Mouse (Mus musculus) small intestine, adult 2 months (tissue): ENCODE measurements at regions not wholly inside any gene's neighbourhood (a gene's known extent, or its start where the extent isn't known, plus 50 kb on each side); places are given as distances from the start of the nearest gene placed in this dataset.

Source experiments
- H3K27ac ChIP-seq: fragments of 200-500 bp; 2 replicates; pipeline ENCODE4 v1.5.1; 2012; ENCODE audit warnings: low read depth, low read length, control low read depth, inconsistent platforms; ENCODE audit not compliant: insufficient read depth
- H3K27me3 ChIP-seq: fragments of 200-500 bp; 2 replicates; pipeline ENCODE4 v1.6.1; 2012; ENCODE audit warnings: mild to moderate bottlenecking, moderate library complexity, low read length, inconsistent platforms; ENCODE audit not compliant: control insufficient read depth, insufficient read depth
- H3K36me3 ChIP-seq: fragments of 200-500 bp; 2 replicates; pipeline ENCODE4 v1.6.1; 2012; ENCODE audit warnings: mild to moderate bottlenecking, low read length, control low read depth, inconsistent platforms; ENCODE audit not compliant: control insufficient read depth, insufficient read depth
- H3K4me1 ChIP-seq: fragments of 200-500 bp; 2 replicates; pipeline ENCODE4 v1.6.1; 2012; ENCODE audit warnings: low read length, inconsistent platforms, mixed read lengths; ENCODE audit not compliant: control insufficient read depth, insufficient read depth, insufficient read length
- H3K4me3 ChIP-seq: fragments of 200-500 bp; 2 replicates; pipeline ENCODE4 v1.5.1; 2012; ENCODE audit warnings: low read depth, mild to moderate bottlenecking, control low read depth, inconsistent platforms, low read length, moderate library complexity
- CTCF ChIP-seq: fragments of 200-500 bp; IDR thresholded peaks from 2 replicates; pipeline ENCODE4 v1.5.1; 2012; ENCODE audit warnings: low read depth, mild to moderate bottlenecking, control low read depth, inconsistent platforms, low read length, moderate library complexity, mixed read lengths; ENCODE audit not compliant: insufficient replicate concordance, insufficient read length; ENCODE audit errors: extremely low read depth
- POLR2A ChIP-seq: fragments of 200-500 bp; IDR thresholded peaks from 2 replicates; pipeline ENCODE4 v1.6.1; 2012; ENCODE audit warnings: low read depth, mild to moderate bottlenecking, control low read depth, inconsistent platforms, low read length, moderate library complexity
- WGBS: fragments of 180-500 bp; shearing (Covaris S2); methylation state at CpG from one replicate; pipeline ENCODE4 v1.1.7; 2018; 5-methylcytosine and 5-hydroxymethylcytosine counted together

DNA sequence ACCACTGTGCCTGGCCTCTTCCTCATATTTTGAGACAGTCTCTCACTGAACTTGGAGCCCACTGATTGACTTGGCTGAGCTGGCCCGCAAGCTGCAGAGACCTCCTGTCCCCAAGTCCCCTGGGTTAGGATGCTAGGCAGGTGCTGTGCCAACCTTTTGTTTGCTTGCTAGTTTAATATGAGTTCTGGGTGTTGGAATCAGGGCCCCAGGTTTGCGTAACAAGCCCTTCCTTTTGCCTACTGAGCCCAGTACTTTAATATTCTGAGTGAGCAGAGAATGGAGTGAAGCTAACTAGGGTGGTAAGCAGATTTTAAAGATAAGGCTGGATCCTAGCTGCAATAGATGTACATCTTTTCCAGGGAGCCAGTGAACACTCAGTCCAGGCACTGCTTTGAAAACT is 117.2 kb upstream of the Spred1 start:
- H3K27ac ChIP-seq: no peak overlapping the region
- H3K36me3 ChIP-seq: no peaks in the 10 kb centered on the region
- H3K4me3 ChIP-seq: no peak overlapping the region
- no peaks in the 10 kb centered on the region for H3K4me1 ChIP-seq
- no peak for TF ChIP-seq POLR2A
- TF ChIP-seq CTCF: no peak
- H3K27me3 ChIP-seq: no peaks in the 10 kb centered on the region
- WGBS: 95% methylated on average over 2 of the region's 2 CpGs

DNA sequence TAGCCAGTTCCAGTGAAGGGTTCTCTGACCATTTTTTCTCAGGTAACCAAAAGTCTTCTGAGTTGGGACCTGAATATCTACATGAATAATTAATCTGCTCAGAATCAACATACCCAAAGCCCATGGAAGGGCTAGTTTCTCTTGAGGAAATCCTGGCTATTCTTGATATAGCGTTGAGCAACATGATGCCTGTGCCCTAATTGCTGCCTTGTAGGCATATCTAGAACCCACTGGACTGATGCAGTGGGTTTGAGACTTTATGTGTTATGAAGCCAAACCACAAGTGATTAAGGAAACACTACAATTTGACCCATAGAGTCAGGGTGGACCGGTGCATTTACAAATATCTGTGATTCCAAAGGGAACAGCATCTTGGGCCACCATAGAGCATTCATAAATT is 114.3 kb upstream of the Spred1 start:
- WGBS: 91% methylated on average over 2 of the region's 2 CpGs
- Histone ChIP-seq H3K4me3 (no peak overlapping the region), H3K27ac (no peak overlapping the region)

DNA sequence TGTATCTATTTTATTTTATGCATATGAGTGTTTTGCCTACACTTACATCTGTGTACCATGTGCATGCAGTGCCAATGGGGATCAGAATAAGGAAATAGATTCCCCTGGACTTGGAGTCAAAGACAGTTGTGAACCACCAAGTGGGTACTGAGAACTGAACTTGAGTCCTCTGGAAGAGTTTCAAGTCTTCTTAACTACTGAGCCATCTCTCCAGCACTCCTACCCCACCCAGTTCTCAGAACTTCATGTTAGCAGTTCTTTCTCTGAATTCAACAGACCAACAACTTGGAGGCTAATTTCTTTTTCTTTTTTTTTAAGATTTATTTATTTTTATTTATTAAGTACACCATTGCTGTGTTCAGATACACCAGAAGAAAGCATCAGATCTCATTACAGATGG is 112.3 kb upstream of the Spred1 start:
- no peak for TF ChIP-seq CTCF
- TF ChIP-seq POLR2A: no peak
- Histone ChIP-seq H3K27ac (no peak overlapping the region), H3K4me1 (no peaks in the 10 kb centered on the region)

More for the DNA sequence above, 114.3 kb upstream of the Spred1 start:
- Histone ChIP-seq H3K4me1 (no peaks in the 10 kb centered on the region), H3K36me3 (no peaks in the 10 kb centered on the region), H3K27me3 (no peaks in the 10 kb centered on the region)
- no peak for TF ChIP-seq CTCF
- TF ChIP-seq POLR2A: no peak

DNA sequence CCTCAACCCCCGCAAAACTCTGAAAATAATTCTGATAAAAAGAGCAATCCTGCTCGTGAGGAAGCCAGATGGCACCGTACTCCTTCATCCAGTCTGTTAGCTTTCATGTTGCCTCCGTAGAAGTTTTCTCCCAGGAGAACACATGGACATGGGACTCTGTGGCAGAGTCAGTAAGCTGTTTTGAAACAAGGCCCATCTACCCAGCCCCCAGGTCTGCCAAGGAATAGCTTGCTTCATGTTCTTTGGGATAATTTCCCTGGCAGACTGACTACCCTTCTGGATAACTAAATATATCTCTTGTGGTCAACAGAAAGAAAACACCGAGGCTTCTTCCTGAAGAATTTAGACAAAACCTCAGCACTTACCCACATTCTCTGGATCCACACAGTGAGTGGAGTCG is 111.2 kb upstream of the Spred1 start:
- no peaks in the 10 kb centered on the region for H3K36me3 ChIP-seq
- TF ChIP-seq POLR2A: no peak
- no peak for TF ChIP-seq CTCF
- WGBS: 83% methylated on average over 6 of the region's 6 CpGs
- no peak overlapping the region for H3K27ac ChIP-seq
- no peak overlapping the region for H3K4me3 ChIP-seq
- no peaks in the 10 kb centered on the region for H3K27me3 ChIP-seq
- H3K4me1 ChIP-seq: no peaks in the 10 kb centered on the region

More for the DNA sequence above, 112.3 kb upstream of the Spred1 start:
- H3K27me3 ChIP-seq: no peaks in the 10 kb centered on the region
- no peaks in the 10 kb centered on the region for H3K36me3 ChIP-seq
- H3K4me3 ChIP-seq: no peak overlapping the region

DNA sequence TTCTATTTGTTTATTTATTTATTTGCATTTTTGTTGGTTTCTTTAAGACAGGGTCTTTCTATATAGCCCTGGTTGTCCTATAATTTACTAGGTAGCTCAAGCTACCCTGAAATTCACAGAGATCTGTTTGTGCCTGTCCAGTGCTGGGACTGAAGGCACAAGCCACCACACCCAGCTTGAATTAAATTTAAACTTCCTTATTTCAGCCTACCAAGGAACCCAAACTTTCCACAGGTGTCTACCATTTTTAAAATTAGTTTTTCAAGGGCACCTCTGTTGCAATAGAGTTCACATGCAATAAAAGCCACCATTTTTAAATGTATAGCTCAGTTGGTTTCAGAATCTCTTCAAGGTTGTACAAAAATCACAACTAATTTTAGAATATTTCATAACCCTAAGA is 110.2 kb upstream of the Spred1 start:
- H3K27ac ChIP-seq: no peak overlapping the region
- no peak for TF ChIP-seq POLR2A
- no peak for TF ChIP-seq CTCF
- H3K27me3 ChIP-seq: no peaks in the 10 kb centered on the region
- H3K36me3 ChIP-seq: no peaks in the 10 kb centered on the region
- H3K4me1 ChIP-seq: no peaks in the 10 kb centered on the region
- no peak overlapping the region for H3K4me3 ChIP-seq

DNA sequence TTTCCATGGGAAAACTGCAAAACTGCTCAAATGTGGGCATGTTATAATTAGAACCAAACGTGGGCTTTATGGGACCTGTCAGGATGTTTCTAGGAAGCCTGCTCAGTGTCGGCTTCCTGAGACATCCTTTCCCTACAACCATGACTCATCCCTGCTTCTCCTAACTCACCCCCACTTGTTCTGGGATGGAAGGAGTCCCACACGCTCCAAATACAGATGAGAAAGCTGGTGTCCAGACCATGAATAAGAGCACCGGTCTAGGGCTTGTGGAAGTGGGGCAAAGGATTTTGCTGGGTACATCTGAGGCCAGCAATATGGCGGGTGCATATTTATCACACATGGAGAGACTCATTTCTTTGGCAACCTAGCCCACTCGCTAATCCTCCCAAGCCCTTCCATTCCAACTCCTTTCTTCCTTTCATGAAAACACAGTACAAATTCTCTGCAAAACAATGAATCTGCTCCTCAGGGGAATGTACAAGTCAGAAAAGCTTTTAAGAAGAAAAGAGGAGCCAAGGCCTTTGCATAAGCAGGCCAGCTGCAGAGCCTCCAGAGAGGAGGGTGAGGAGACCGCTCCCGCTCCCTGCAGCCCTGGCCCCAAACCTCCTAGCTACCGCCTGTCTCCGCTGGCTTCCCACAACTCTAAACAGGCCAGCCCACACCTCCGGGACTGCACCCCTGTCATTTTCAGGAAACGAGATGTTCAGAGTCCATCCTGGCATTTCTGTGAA is 103.1 kb upstream of the Spred1 start:
- Histone ChIP-seq H3K4me3 (no peak overlapping the region), H3K4me1 (no peaks in the 10 kb centered on the region; the same call in 1 of the 2 replicates), H3K36me3 (no peaks in the 10 kb centered on the region), H3K27me3 (no peaks in the 10 kb centered on the region), H3K27ac (peak overlapping the region; percentile 77; the same call in 1 of the 2 replicates)
- WGBS: 64% methylated on average over 12 of the region's 12 CpGs
- TF ChIP-seq POLR2A (no peak), CTCF (no peak)

DNA sequence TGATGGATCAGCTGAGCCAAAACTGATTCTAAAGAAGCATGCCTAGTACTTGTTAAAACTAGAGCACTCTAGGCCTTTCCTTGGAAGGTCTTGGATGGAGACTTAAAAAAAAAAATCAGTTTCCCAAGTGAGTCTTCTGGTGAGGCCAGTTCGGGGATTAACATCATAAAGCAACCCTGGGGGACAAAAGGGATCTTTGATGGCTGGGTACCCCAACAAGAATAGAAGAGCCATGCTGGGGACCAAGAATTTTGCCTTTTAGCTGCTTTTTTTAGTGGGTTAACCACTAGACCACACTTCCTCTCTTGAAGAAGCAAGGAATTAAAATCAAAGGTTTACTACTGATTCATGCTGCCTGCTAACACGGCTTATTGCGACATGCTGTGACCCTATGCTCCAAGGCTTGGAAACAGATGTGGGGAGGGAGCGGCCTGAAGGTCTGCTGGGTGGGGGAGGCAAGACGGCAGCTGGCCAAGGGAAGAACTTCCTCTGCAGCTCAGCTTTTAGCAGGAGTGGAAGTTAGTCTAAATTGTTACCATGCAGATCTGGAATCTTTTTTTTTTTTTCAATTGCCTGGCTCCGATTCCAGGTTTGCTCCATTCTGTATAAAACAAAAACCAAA is 102.1 kb upstream of the Spred1 start:
- H3K4me3 ChIP-seq: no peak overlapping the region
- TF ChIP-seq POLR2A (no peak), CTCF (no peak)
- H3K27ac ChIP-seq: peak overlapping the region; percentile 77
- WGBS: 35% methylated on average over 6 of the region's 6 CpGs
- H3K4me1 ChIP-seq: no peaks in the 10 kb centered on the region; the same call in 1 of the 2 replicates
- no peaks in the 10 kb centered on the region for H3K27me3 ChIP-seq
- no peaks in the 10 kb centered on the region for H3K36me3 ChIP-seq
